Mouse (Mus musculus) brain, embryonic 14.5 days (tissue): ENCODE measurements around the gene Aig1.

ENCODE experiments used
- CTCF ChIP-seq: fragments of 200-500 bp; IDR thresholded peaks from 2 replicates; pipeline ENCODE4 v1.5.1; 2012; ENCODE audit warnings: inconsistent platforms, mild to moderate bottlenecking, moderate library complexity, borderline replicate concordance; ENCODE audit not compliant: insufficient read depth, insufficient read length; ENCODE audit errors: extremely low read depth
- POLR2A ChIP-seq: fragments of 200-500 bp; IDR thresholded peaks from 2 replicates; pipeline ENCODE4 v1.6.1; 2012; ENCODE audit warnings: mild to moderate bottlenecking, inconsistent platforms, borderline replicate concordance; ENCODE audit not compliant: poor library complexity, insufficient read depth, insufficient read length, severe bottlenecking; ENCODE audit errors: extremely low read depth

DNA sequence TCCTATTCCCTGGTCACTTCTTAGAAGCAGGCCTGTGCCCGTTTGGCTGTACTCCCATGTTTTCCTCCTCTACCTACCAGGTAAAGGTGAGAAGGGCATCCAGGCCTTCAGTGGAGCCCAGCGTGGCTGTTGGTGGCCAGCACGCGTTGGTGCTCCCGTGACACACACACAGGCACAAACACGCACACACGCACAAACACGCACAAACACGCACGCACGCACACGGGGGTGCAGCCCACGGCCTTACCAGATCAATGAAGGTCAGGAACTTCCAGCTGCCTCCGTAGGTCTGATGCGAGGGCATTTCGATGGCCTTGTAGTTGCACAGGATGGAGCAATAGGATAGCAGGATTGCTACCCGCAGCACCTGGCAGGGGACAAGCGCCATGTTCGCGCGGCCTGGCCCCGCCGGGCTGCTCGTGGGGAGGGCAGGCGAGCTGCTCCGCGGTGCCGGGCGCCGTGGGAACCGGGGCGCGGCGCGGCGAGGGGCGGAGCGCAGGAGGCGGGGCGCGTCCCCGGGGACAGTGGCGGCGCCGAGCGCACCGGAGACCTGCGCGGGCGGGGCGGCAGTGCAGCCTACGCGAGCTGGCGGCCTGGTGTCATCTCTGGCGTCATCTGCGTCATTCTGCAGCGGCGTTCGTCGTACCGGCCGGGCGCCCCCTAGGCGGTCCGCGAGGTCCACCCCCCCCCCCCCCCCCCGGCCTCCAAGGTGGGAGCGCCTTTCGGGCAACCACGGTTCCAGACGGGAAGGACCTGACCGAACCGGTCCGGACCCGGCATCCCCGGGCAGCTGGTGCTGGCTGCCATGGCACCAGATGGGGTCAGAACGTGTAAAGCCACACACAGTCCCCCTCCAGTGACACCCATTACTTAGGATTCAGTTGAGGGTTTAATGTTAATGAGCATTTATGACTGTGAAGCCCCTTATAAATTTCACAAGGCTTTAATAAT is at the start of gene Aig1:
- TF ChIP-seq CTCF (no peak), POLR2A (0 out of 2 replicates have a peak, but pooled peaks have one; percentile 42)
